Mouse (Mus musculus) kidney, embryonic 14.5 days (tissue): ENCODE results near the gene Dennd2a. TPM values are rescaled to one million over a fixed set of nuclear protein-coding genes. Genes with fewer than 3 reads are reported as not detected.

Experiments
- ATAC-seq: fragments of 200-750 bp; cut with Nextera tagmentation; 2 replicates; pipeline ENCODE4 v1.8.0; 2017; ENCODE audit warnings: moderate number of reproducible peaks, mild to moderate bottlenecking, moderate TSS enrichment, moderate library complexity; ENCODE audit not compliant: low FRiP score, low TSS enrichment
- H3K27ac ChIP-seq: fragments of 300-500 bp; sonication (generic); 2 replicates; pipeline ENCODE4 v1.5.1; 2014; ENCODE audit warnings: low read depth, mild to moderate bottlenecking, low read length, moderate library complexity, mixed read lengths
- H3K27me3 ChIP-seq: fragments of 300-500 bp; sonication (generic); 2 replicates; pipeline ENCODE4 v1.6.1; 2014; ENCODE audit warnings: mild to moderate bottlenecking, low read length; ENCODE audit not compliant: control insufficient read depth, insufficient read depth
- H3K36me3 ChIP-seq: fragments of 300-500 bp; sonication (generic); 2 replicates; pipeline ENCODE4 v1.6.1; 2014; ENCODE audit warnings: low read length, mixed read lengths; ENCODE audit not compliant: control insufficient read depth, insufficient read depth
- H3K4me1 ChIP-seq: fragments of 300-500 bp; sonication (generic); 2 replicates; pipeline ENCODE4 v1.6.1; 2014; ENCODE audit warnings: low read length, mixed read lengths; ENCODE audit not compliant: control insufficient read depth, insufficient read depth
- H3K4me2 ChIP-seq: fragments of 300-500 bp; sonication (generic); replicated peaks from 2 replicates; pipeline ENCODE4 v1.6.1; 2014; ENCODE audit warnings: low read depth, mild to moderate bottlenecking, low read length
- H3K4me3 ChIP-seq: fragments of 300-500 bp; sonication (generic); 2 replicates; pipeline ENCODE4 v1.5.1; 2014; ENCODE audit warnings: mild to moderate bottlenecking, low read length
- H3K9ac ChIP-seq: fragments of 300-500 bp; sonication (generic); 2 replicates; pipeline ENCODE4 v1.6.1; 2014; ENCODE audit warnings: low read depth, mild to moderate bottlenecking, low read length, moderate library complexity
- H3K9me3 ChIP-seq: fragments of 300-500 bp; sonication (generic); 2 replicates; pipeline ENCODE4 v1.6.1; 2016; ENCODE audit warnings: low read length; ENCODE audit not compliant: control insufficient read depth
- WGBS: fragments of 180-500 bp; shearing (Covaris S2); extraction: QIAGEN DNeasy Blood & Tissue Kit; methylation state at CpG from one replicate; pipeline ENCODE4 v1.1.7; 2014; 5-methylcytosine and 5-hydroxymethylcytosine counted together
- polyA plus RNA-seq: library from polyadenylated mRNA; unstranded; fragments of >200 nt; fragmentation: Nextera tagmentation; extraction: Ambion mirVana; gene quantifications from 2 replicates; pipeline ENCODE4 v1.2.1, GENCODE M21; 2014

The Dennd2a gene
- polyA plus RNA-seq, 1 experiment from 2014 or later: 31.8 TPM

DNA sequence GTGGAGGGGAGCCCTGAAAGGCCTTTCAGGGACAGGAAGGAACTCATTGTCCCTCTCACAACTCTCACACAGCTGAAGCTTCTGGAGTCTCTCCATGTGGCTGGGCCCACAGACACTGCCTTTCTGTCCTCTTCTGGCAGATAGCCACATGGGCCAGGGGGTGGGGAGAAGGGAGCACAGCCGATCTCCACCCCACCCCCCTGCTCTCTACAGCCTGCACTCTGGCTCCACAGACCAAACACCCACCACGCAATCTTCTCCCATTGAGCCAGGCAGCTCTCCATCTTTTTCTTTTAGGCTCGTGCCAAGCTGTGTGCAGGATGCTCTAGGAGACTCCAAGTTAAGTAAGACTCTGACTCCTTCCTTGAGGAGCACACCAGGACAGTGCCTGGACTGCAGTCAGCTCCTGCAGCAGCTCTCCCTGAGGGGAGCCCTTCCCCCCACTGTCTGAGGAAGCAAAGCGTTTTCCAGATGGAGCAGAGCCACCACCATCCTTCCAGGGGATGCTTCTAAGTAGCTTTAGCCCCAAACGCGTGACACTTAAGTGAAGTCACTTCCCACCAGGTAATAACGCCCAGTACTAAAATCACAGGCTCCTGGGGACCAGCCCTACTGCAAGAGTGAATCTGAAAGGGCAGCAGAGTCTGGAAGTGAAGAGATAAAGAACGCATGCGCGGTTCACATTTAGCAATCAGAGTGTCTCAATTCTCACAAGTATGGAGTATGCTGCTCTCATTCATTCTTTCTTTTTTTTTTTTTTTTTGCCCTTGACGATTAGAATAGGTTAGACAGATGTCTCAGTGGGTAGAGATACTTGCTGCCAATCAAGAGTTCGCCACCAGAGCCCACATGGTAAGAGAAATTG, 28.8 kb downstream of the Dennd2a start:
- no peaks in the 10 kb centered on the region for H3K27me3 ChIP-seq
- WGBS: 46% methylated on average over 12 of the region's 12 CpGs
- H3K36me3 ChIP-seq: no peaks in the 10 kb centered on the region
- H3K27ac ChIP-seq: peak overlapping the region; percentile 42; the same call in 1 of the 2 replicates
- peak; percentile 80; the same call in 1 of the 2 replicates for ATAC-seq
- H3K9me3 ChIP-seq: 0 out of 2 replicates have a peak, but pooled peaks cover 2% of the 10 kb centered on the region
- H3K4me2 ChIP-seq: no peak overlapping the region
- H3K4me3 ChIP-seq: no peak overlapping the region
- no peak overlapping the region for H3K9ac ChIP-seq
- peaks cover 10% of the 10 kb centered on the region for H3K4me1 ChIP-seq

DNA sequence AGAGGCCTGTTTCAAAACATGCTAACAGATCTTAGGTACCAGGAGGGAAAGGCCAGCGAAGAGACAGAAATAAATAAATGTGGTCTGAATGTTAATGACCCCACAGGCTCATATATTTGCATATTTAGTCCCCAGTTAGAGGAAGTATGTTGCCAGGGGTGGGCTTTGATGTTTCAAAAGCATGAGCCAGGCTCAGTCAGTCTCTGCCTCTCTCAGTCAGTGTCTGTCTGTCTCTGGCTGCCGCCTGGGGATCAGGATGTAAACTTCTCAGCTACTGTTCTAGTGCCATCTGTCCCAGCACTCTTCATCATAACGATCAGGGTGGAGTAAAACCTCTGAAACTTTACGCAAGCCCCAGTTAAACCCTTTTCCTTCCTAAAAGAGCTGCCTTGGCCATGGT, 29.9 kb downstream of the Dennd2a start:
- ATAC-seq: no peak
- Histone ChIP-seq H3K27ac (peak overlapping the region; percentile 30; the same call in 1 of the 2 replicates), H3K4me1 (peaks cover 10% of the 10 kb centered on the region), H3K9ac (no peak overlapping the region), H3K36me3 (peaks cover 8% of the 10 kb centered on the region), H3K4me3 (no peak overlapping the region), H3K27me3 (no peaks in the 10 kb centered on the region), H3K4me2 (no peak overlapping the region), H3K9me3 (no peaks in the 10 kb centered on the region)
- WGBS: 52% methylated on average over 4 of the region's 4 CpGs

DNA sequence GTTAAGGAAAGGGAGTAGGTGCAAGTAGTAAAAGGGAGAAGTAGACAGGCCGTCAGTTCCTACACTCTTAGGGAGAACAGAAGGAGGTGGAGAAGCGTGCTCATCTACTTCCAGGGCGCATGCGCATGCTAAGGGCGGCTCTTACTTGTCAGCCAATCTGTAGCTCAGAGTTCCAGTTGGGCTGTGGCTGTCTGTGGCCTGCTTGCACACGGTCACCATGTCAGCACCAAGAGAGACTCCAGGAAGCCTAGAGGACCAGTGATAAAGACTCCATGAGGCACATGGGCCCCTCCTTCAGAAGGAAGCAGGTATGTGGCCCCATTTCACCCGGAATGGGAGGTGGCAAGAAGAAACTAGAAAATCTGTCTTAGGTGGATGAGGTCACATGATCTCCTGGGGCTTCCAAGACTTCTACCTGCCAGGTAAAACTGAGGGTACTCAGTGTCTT, 30.3 kb downstream of the Dennd2a start:
- Histone ChIP-seq H3K9ac (no peak overlapping the region), H3K4me1 (peaks cover 10% of the 10 kb centered on the region), H3K9me3 (no peaks in the 10 kb centered on the region), H3K4me2 (no peak overlapping the region), H3K27ac (no peak overlapping the region), H3K36me3 (peaks cover 12% of the 10 kb centered on the region), H3K4me3 (no peak overlapping the region), H3K27me3 (no peaks in the 10 kb centered on the region)
- WGBS: 87% methylated on average over 7 of the region's 7 CpGs
- ATAC-seq: no peak

GRCm38 (mm10) chr6:39526797-39527196, 30.9 kb downstream of the Dennd2a start:
- no peak for ATAC-seq
- peaks cover 10% of the 10 kb centered on the region for H3K4me1 ChIP-seq
- no peak overlapping the region for H3K27ac ChIP-seq
- WGBS: 75% methylated on average over 9 of the region's 10 CpGs
- H3K4me3 ChIP-seq: no peak overlapping the region
- no peaks in the 10 kb centered on the region for H3K9me3 ChIP-seq
- no peak overlapping the region for H3K9ac ChIP-seq
- H3K36me3 ChIP-seq: peaks cover 18% of the 10 kb centered on the region
- no peak overlapping the region for H3K4me2 ChIP-seq
- no peaks in the 10 kb centered on the region for H3K27me3 ChIP-seq

DNA sequence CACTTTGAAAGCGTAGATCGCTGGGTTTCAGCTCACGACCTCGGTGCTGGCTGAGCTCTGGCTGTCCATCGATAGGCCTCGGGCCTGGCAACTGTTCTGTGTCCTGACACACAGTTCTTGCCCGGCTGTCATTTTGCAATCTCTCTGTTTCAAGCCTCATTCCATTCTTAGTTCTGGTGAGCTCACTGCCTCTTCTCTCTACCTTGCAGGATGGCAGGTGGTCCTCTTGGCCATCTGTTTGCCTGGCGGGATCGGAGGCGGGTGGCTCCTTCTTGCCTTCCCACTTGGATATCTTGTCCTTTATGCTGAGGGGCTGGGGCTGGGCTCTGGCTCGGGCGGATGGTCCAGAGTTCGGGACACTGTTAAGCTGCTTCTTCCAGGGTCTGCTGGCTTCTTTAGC, 34.5 kb downstream of the Dennd2a start:
- Histone ChIP-seq H3K27me3 (no peaks in the 10 kb centered on the region), H3K9me3 (peaks cover 4% of the 10 kb centered on the region; the same call in 1 of the 2 replicates), H3K4me3 (no peak overlapping the region), H3K4me1 (no peaks in the 10 kb centered on the region; the same call in 1 of the 2 replicates), H3K9ac (no peak overlapping the region), H3K36me3 (peaks cover 34% of the 10 kb centered on the region), H3K4me2 (no peak overlapping the region), H3K27ac (no peak overlapping the region)
- 96% methylated on average over 13 of the region's 13 CpGs for WGBS
- no peak for ATAC-seq

GRCm38 (mm10) chr6:39522425-39522824, 35.2 kb downstream of the Dennd2a start:
- WGBS: 68% methylated on average over 5 of the region's 5 CpGs
- Histone ChIP-seq H3K36me3 (peaks cover 34% of the 10 kb centered on the region), H3K4me3 (no peak overlapping the region)

GRCm38 (mm10) chr6:39515739-39516131, 41.9 kb downstream of the Dennd2a start:
- Histone ChIP-seq H3K27me3 (no peaks in the 10 kb centered on the region), H3K4me3 (no peak overlapping the region), H3K9ac (no peak overlapping the region), H3K27ac (peak overlapping the region; percentile 69), H3K36me3 (peaks cover 12% of the 10 kb centered on the region), H3K4me1 (peaks cover 11% of the 10 kb centered on the region; the same call in 1 of the 2 replicates), H3K4me2 (no peak overlapping the region), H3K9me3 (peaks cover 4% of the 10 kb centered on the region; the same call in 1 of the 2 replicates)
- WGBS: 24% methylated on average over 6 of the region's 6 CpGs
- ATAC-seq: peak; percentile 90

More at GRCm38 (mm10) chr6:39522425-39522824, 35.2 kb downstream of the Dennd2a start:
- H3K4me2 ChIP-seq: no peak overlapping the region
- no peaks in the 10 kb centered on the region for H3K4me1 ChIP-seq
- peaks cover 4% of the 10 kb centered on the region; the same call in 1 of the 2 replicates for H3K9me3 ChIP-seq
- no peak overlapping the region for H3K9ac ChIP-seq
- H3K27me3 ChIP-seq: no peaks in the 10 kb centered on the region
- no peak overlapping the region for H3K27ac ChIP-seq
- ATAC-seq: no peak

DNA sequence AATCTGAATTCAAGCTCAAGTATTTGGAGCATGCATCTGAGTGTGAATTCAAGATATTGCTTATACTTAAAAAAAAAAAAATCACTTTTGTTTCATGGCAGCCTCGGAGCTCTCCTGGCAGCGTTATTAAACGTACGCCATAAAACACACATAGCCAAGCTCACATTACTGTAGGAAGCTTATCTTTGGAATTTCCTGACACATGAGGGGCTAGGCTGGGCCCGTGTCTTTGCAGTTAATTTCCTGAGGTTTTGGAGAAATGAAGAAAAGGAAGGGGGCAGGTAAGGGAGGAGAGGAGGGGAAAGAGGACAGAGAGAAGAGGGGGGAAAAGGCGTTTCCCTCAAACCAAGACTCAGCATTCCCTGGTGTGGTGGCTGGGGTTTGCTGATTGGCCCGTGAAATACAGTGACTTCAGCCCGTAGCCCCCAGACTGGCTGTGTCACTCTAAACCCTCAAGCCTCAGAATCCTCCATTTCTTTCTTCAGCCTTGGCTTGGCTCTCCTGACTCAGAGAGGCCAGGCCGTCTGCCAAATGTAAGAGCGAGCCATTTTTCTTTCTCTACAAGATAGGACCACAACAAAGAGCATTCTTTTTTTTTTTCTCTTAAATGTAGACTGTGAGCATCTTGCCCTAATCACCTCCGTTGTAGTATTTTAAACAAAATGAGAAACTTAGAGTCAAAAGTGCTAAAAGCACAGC, 42.5 kb downstream of the Dennd2a start:
- Histone ChIP-seq H3K27me3 (no peaks in the 10 kb centered on the region), H3K4me2 (no peak overlapping the region), H3K36me3 (peaks cover 6% of the 10 kb centered on the region; the same call in 1 of the 2 replicates), H3K4me1 (peaks cover 11% of the 10 kb centered on the region; the same call in 1 of the 2 replicates), H3K9ac (peak overlapping the region; percentile 18; the same call in 1 of the 2 replicates), H3K27ac (peak overlapping the region; percentile 69), H3K9me3 (peaks cover 3% of the 10 kb centered on the region; the same call in 1 of the 2 replicates), H3K4me3 (no peak overlapping the region)
- WGBS: 33% methylated on average over 11 of the region's 11 CpGs
- ATAC-seq: peak; percentile 73; the same call in 1 of the 2 replicates
